Mouse (Mus musculus): ENCODE measurements around the gene Omt2b.

- TF ChIP-seq CTCF (IDR thresholded peaks at IDR 0.05; ENCODE audit: insufficient read depth, low read length) (no peak), POLR2A (IDR thresholded peaks at IDR 0.05; ENCODE audit: borderline replicate concordance, extremely low read depth, low read depth, low read length) (no peak)
Measured at GRCm38 (mm10) chr9:78359750-78360483, 32.5 kb downstream of the Omt2b start.

Data from lung, adult 2 months (tissue).